Mouse (Mus musculus) MEL (cell line): ENCODE measurements around the gene Syp.

Source experiments
- CTCF ChIP-seq, 3 experiments: IDR thresholded peaks in 2 of 3; conservative IDR thresholded peaks in 1 of 3; 2 replicates each; pipeline ENCODE4 v1.5.1; 2011 to 2012; ENCODE audit warnings: low read length in 3 of 3, low read depth in 2 of 3, mild to moderate bottlenecking in 2 of 3, improper control_type of control experiment in 1 of 3, inconsistent platforms in 1 of 3, mixed read lengths in 1 of 3, moderate library complexity in 1 of 3; ENCODE audit not compliant: control insufficient read depth in 1 of 3, insufficient read depth in 1 of 3, poor library complexity in 1 of 3, severe bottlenecking in 1 of 3
- GATA1 ChIP-seq: IDR thresholded peaks from 2 replicates; pipeline ENCODE4 v1.6.1; 2011; ENCODE audit warnings: low read depth, low read length, improper control_type of control experiment
- TAL1 ChIP-seq: IDR thresholded peaks from 2 replicates; pipeline ENCODE4 v1.6.1; 2012; ENCODE audit warnings: mild to moderate bottlenecking, inconsistent platforms, low read length, moderate library complexity, mixed read lengths
- USF1 ChIP-seq: IDR thresholded peaks from 2 replicates; pipeline ENCODE4 v1.6.1; 2014; ENCODE audit warnings: low read depth, mild to moderate bottlenecking, inconsistent platforms, low read length, improper control_type of control experiment, moderate library complexity

- TF ChIP-seq TAL1, result no peak
- TF ChIP-seq GATA1, result no peak
- TF ChIP-seq CTCF (IDR thresholded peaks at IDR 0.05 in 2 of 3, conservative IDR thresholded peaks at IDR 0.05 in 1 of 3; ENCODE audit: control insufficient read depth in 1 of 3, insufficient read depth in 1 of 3, low read depth in 2 of 3, low read length in 3 of 3, poor library complexity in 1 of 3, severe bottlenecking in 1 of 3), result no peak
- TF ChIP-seq USF1, result no peak
Observed at GRCm38 (mm10) chrX:7664791-7665190, 26.5 kb downstream of the Syp start.
